Mouse (Mus musculus) embryonic facial prominence, embryonic 11.5 days (tissue): ENCODE results near the gene Nlk. TPM values are rescaled to one million over a fixed set of nuclear protein-coding genes. Genes with fewer than 3 reads are reported as not detected.

Experiments used
- ATAC-seq: fragments of 200-750 bp; cut with Nextera tagmentation; replicated peaks from 2 replicates; pipeline ENCODE4 v1.8.0; 2017; ENCODE audit warnings: low read depth; ENCODE audit not compliant: insufficient number of reproducible peaks, low FRiP score, low TSS enrichment
- DNase-seq: peaks from one replicate; pipeline ENCODE4 v3.0.0-alpha.2; 2015; ENCODE audit warnings: low spot score
- H3K27ac ChIP-seq: fragments of 300-500 bp; sonication (generic); replicated peaks from 2 replicates; pipeline ENCODE4 v1.5.1; 2014; ENCODE audit warnings: mild to moderate bottlenecking, low read depth, low read length, control low read depth
- H3K27me3 ChIP-seq: fragments of 300-500 bp; sonication (generic); 2 replicates; pipeline ENCODE4 v1.6.1; 2014; ENCODE audit warnings: mild to moderate bottlenecking, low read length, moderate library complexity, mixed read lengths; ENCODE audit not compliant: control insufficient read depth, insufficient read depth
- H3K36me3 ChIP-seq: fragments of 300-500 bp; sonication (generic); replicated peaks from 2 replicates; pipeline ENCODE4 v1.6.1; 2014; ENCODE audit warnings: low read depth, mild to moderate bottlenecking, low read length, moderate library complexity, mixed read lengths; ENCODE audit not compliant: control insufficient read depth, insufficient read depth
- H3K4me1 ChIP-seq: fragments of 300-500 bp; sonication (generic); 2 replicates; pipeline ENCODE4 v1.6.1; 2014; ENCODE audit warnings: low read length, mixed read lengths; ENCODE audit not compliant: control insufficient read depth, insufficient read depth
- H3K4me2 ChIP-seq: fragments of 300-500 bp; sonication (generic); 2 replicates; pipeline ENCODE4 v1.6.1; 2014; ENCODE audit warnings: low read depth, mild to moderate bottlenecking, control low read depth, low read length, moderate library complexity
- H3K4me3 ChIP-seq: fragments of 300-500 bp; sonication (generic); 2 replicates; pipeline ENCODE4 v1.5.1; 2014; ENCODE audit warnings: low read depth, low read length, control low read depth
- H3K9ac ChIP-seq: fragments of 300-500 bp; sonication (generic); replicated peaks from 2 replicates; pipeline ENCODE4 v1.6.1; 2014; ENCODE audit warnings: mild to moderate bottlenecking, control low read depth, low read length
- H3K9me3 ChIP-seq: fragments of 300-500 bp; sonication (generic); replicated peaks from 2 replicates; pipeline ENCODE4 v1.6.1; 2016; ENCODE audit warnings: mild to moderate bottlenecking, low read length, inconsistent platforms, mixed read lengths; ENCODE audit not compliant: control insufficient read depth
- WGBS: fragments of 180-500 bp; shearing (Covaris S2); extraction: QIAGEN DNeasy Blood & Tissue Kit; methylation state at CpG from one replicate; pipeline ENCODE4 v1.1.7; 2014; 5-methylcytosine and 5-hydroxymethylcytosine counted together
- polyA plus RNA-seq: library from polyadenylated mRNA; unstranded; fragments of >200 nt; fragmentation: Nextera tagmentation; extraction: Ambion mirVana; gene quantifications from 2 replicates; pipeline ENCODE4 v1.2.1, GENCODE M21; 2014

The Nlk gene
- polyA plus RNA-seq, 1 experiment from 2014 or later, result 22.8 TPM

GRCm38 (mm10) chr11:78641088-78641487, 56.1 kb downstream of the Nlk start:
- 92% methylated on average over 3 of the region's 3 CpGs for WGBS
- no peak for DNase-seq

GRCm38 (mm10) chr11:78632782-78633181, 64.4 kb downstream of the Nlk start:
- no peak overlapping the region for H3K9ac ChIP-seq
- no peak overlapping the region for H3K27ac ChIP-seq
- H3K27me3 ChIP-seq, result no peaks in the 10 kb centered on the region
- H3K9me3 ChIP-seq, result no peaks in the 10 kb centered on the region
- ATAC-seq (no peak), DNase-seq (no peak)
- no peaks in the 10 kb centered on the region for H3K36me3 ChIP-seq
- H3K4me2 ChIP-seq, result no peak overlapping the region
- H3K4me1 ChIP-seq, result no peaks in the 10 kb centered on the region
- 88% methylated on average over 2 of the region's 2 CpGs for WGBS
- H3K4me3 ChIP-seq, result no peak overlapping the region

More at GRCm38 (mm10) chr11:78641088-78641487, 56.1 kb downstream of the Nlk start:
- Histone ChIP-seq H3K36me3 (no peaks in the 10 kb centered on the region), H3K4me3 (no peak overlapping the region), H3K4me2 (no peak overlapping the region), H3K9me3 (no peaks in the 10 kb centered on the region), H3K9ac (no peak overlapping the region), H3K27me3 (no peaks in the 10 kb centered on the region), H3K27ac (no peak overlapping the region), H3K4me1 (no peaks in the 10 kb centered on the region)
- no peak for ATAC-seq

DNA sequence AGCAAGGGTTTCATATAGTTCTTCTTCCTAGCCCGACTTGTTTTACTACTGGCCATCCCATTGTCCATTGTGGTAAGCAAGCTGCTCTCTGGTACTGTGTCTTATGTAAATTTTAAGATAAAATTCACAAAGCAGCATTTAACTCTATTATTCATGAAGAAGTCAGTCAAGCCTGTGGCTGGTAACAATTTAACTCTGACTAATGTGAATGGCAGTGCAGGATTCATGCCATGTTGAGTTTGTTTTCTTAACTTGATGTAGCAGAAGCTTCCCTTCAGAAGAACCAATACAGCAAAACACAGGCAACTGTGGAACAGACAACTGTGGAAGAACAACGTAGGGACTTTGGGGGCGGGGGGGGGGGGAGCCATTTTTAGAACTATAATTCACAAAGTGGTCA, 68.3 kb downstream of the Nlk start:
- Histone ChIP-seq H3K4me3 (no peak overlapping the region), H3K4me2 (no peak overlapping the region), H3K9me3 (no peaks in the 10 kb centered on the region), H3K4me1 (no peaks in the 10 kb centered on the region), H3K27me3 (no peaks in the 10 kb centered on the region), H3K36me3 (no peaks in the 10 kb centered on the region), H3K27ac (no peak overlapping the region), H3K9ac (no peak overlapping the region)
- DNase-seq (no peak), ATAC-seq (no peak)
- whole genome bisulfite sequencing, result 73% methylated on average over 3 of the region's 3 CpGs

GRCm38 (mm10) chr11:78624377-78624776, 72.8 kb downstream of the Nlk start:
- 76% methylated on average over 3 of the region's 3 CpGs for WGBS
- no peaks in the 10 kb centered on the region for H3K4me1 ChIP-seq
- DNase-seq (no peak), ATAC-seq (no peak)
- H3K27ac ChIP-seq, result no peak overlapping the region
- H3K4me3 ChIP-seq, result no peak overlapping the region
- no peaks in the 10 kb centered on the region for H3K9me3 ChIP-seq
- H3K27me3 ChIP-seq, result no peaks in the 10 kb centered on the region
- no peak overlapping the region for H3K9ac ChIP-seq
- no peak overlapping the region for H3K4me2 ChIP-seq
- H3K36me3 ChIP-seq, result no peaks in the 10 kb centered on the region

DNA sequence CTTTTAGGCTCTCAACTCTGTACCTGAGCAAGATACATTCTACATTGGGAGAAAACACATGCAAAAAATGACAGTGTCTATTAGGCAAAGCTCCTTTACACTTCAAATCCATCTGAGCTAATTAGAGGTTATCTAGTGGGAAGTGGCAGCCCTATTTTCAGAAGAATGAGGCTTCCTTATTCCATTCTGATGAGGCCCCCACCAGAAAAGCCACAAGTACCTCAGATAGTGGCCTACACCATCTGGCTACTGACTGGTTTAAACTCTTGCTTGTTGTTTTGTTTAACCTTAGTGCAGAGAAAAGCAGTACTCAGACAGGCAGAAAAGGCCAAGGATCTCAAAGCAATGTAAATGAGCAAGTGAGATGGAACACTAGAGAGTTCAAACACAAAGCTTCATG, 75.2 kb downstream of the Nlk start:
- Histone ChIP-seq H3K4me3 (no peak overlapping the region), H3K4me1 (no peaks in the 10 kb centered on the region), H3K4me2 (no peak overlapping the region), H3K27ac (no peak overlapping the region), H3K36me3 (no peaks in the 10 kb centered on the region), H3K9ac (no peak overlapping the region), H3K27me3 (no peaks in the 10 kb centered on the region), H3K9me3 (no peaks in the 10 kb centered on the region)
- no peak for DNase-seq
- no peak for ATAC-seq

DNA sequence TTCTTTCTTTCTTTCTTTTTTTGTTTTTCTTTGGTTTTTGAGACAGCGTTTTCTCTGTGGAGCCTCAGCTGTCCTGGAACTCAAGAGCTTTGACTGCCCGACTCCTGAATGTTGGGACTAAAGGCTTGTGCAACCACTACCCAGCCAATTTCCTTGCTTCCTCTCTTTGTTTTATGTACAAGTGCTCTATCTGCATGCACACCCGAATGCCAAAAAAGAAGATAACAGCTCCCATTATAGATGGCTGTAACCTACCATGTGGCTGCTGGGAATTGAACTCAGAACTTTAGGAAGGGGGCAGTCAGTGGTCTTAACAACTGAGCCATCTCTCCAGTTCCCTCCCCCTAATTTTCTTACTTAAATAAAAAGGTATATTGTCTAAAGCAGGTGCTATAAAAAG, 77.0 kb downstream of the Nlk start:
- WGBS, result 90% methylated on average over 3 of the region's 3 CpGs
- no peak overlapping the region for H3K27ac ChIP-seq
- no peak overlapping the region for H3K4me2 ChIP-seq
- ATAC-seq, result no peak
- H3K9me3 ChIP-seq, result no peaks in the 10 kb centered on the region
- no peaks in the 10 kb centered on the region for H3K4me1 ChIP-seq
- no peak overlapping the region for H3K4me3 ChIP-seq
- H3K27me3 ChIP-seq, result no peaks in the 10 kb centered on the region
- no peak for DNase-seq
- no peak overlapping the region for H3K9ac ChIP-seq
- no peaks in the 10 kb centered on the region for H3K36me3 ChIP-seq

DNA sequence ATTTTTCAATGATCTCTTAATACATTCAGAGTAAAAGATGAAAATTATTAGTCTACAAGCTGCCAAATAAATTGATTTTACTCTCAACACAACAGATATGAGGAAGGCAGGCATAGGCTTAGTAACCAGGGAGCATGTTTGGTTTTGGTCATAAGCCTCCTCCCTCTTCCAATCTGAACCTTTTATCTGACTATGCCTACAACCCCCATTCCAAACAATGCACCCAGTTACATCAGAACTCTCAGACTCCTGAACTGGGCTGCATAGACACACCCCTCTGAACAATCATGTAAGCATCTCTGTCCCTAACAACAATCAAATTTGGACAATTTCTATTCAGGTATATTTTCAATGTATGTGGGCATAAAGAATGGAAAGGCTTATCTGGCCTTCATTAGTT, 85.9 kb downstream of the Nlk start:
- Histone ChIP-seq H3K4me1 (no peaks in the 10 kb centered on the region), H3K4me2 (no peak overlapping the region), H3K27ac (no peak overlapping the region), H3K27me3 (no peaks in the 10 kb centered on the region), H3K4me3 (no peak overlapping the region), H3K36me3 (no peaks in the 10 kb centered on the region), H3K9ac (no peak overlapping the region), H3K9me3 (no peaks in the 10 kb centered on the region)
- no peak for DNase-seq
- no peak for ATAC-seq

GRCm38 (mm10) chr11:78609657-78610056, 87.5 kb downstream of the Nlk start:
- no peak overlapping the region for H3K9ac ChIP-seq
- ATAC-seq, result no peak
- no peaks in the 10 kb centered on the region for H3K27me3 ChIP-seq
- H3K36me3 ChIP-seq, result no peaks in the 10 kb centered on the region
- H3K4me3 ChIP-seq, result no peak overlapping the region
- H3K4me1 ChIP-seq, result no peaks in the 10 kb centered on the region
- no peak overlapping the region for H3K27ac ChIP-seq
- DNase-seq, result no peak
- 84% methylated on average over 4 of the region's 4 CpGs for WGBS
- no peaks in the 10 kb centered on the region for H3K9me3 ChIP-seq
- H3K4me2 ChIP-seq, result no peak overlapping the region

- 76% methylated on average over 1 of the region's 1 CpGs for WGBS
- H3K4me2 ChIP-seq, result no peak overlapping the region
- no peak overlapping the region for H3K9ac ChIP-seq
- H3K27ac ChIP-seq, result no peak overlapping the region
- DNase-seq (no peak), ATAC-seq (no peak)
- H3K4me1 ChIP-seq, result no peaks in the 10 kb centered on the region
- no peaks in the 10 kb centered on the region for H3K27me3 ChIP-seq
- no peaks in the 10 kb centered on the region for H3K36me3 ChIP-seq
- no peak overlapping the region for H3K4me3 ChIP-seq
- no peaks in the 10 kb centered on the region for H3K9me3 ChIP-seq
These were observed 92.3 kb downstream of the Nlk start for GRCm38 (mm10) chr11:78604826-78605225.
